Mouse (Mus musculus) 3T3-L1 (cell line): ENCODE measurements around the gene Gm2431.

Experiments used
- DNase-seq: peaks from one replicate; pipeline ENCODE4 v3.0.0-alpha.2; 2015; ENCODE audit warnings: low read depth, low spot score

Gene Gm2431

GRCm38 (mm10) chr7:142211559-142211958, 46.6 kb downstream of the Gm2431 start, which contains the start of gene Gm7579:
TSS of gene Gm7579 (plus strand) at chr7:142211859.
- DNase-seq: no peak
